8 mouse cellular contexts compared by ENCODE assay signal in the genomic region with DNA sequence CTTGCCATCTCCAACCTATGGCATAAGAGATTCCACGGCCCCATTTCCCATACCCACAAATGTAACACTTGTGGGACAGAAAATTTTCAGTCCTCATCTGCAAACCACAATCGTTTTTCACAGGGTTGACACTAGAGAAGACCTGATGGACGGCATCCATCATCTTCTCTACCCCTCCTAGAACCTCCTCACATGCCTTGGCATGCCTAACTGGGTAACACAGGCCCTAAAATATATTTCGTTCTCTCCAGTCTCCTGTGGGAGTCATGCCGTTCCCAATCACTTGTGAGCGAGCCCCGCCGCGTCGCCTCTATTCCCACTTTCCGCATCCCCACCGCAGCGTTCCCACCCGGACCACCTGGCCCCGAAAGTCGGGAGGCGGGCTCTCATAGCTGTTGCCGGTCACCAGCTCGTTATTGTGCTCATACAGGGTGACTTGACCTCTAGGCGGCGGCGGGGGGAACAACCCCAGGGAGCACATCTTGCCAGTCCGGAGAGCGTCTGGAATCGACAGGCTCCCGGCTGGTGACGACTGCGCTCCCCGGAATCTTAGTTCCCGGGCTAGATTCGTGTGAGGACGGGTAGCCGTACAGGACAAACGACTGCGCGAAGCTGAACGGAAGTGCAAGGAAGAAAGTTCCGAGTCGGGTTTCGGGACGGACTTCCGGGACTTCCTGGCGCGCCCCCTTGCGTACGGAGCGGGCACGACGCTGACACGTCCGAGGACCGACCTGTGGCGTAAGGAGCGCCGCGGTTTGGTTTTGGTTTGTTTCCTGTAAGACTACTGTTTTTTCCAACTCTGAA. TPM values are rescaled to one million over a fixed set of nuclear protein-coding genes. Genes with fewer than 3 reads are reported as not detected.
DNase-seq lines count a peak whose midpoint lies in the region; ATAC-seq and TF ChIP-seq lines count a peak whose summit lies in the region.

A gene (minus strand): TSS at position 634 of the 804 bp plus-strand sequence.

- peaks cover 2% of the 10 kb centered on the region in 2 experiments; a peak in 1 of 4 replicates for H3K4me1 ChIP-seq in ES-E14 (ENCODE audit: control insufficient read depth in 2 of 2, insufficient read depth in 2 of 2, low read length in 2 of 2, poor library complexity in 1 of 2)
- H3K4me1 ChIP-seq in forebrain, embryonic 15.5 days: peaks cover 20% of the 10 kb centered on the region
- H3K4me1 ChIP-seq in lung, adult 2 months (ENCODE audit: control insufficient read depth, insufficient read depth, low read length): peaks cover 9% of the 10 kb centered on the region

- H3K27ac ChIP-seq in ES-E14 (ENCODE audit: insufficient read depth, low read depth, low read length, poor library complexity, severe bottlenecking): peak within 1 kb of the TSS; percentile 91
- H3K27ac ChIP-seq in forebrain, embryonic 15.5 days (replicated peaks): peak within 1 kb of the TSS; percentile 83

- H3K4me3 ChIP-seq in ES-E14 (ENCODE audit: insufficient read depth in 1 of 2, low read depth in 1 of 2, low read length in 2 of 2, poor library complexity in 1 of 2, severe bottlenecking in 1 of 2): peak within 1 kb of the TSS; percentile 86 to 99
- peak within 1 kb of the TSS; percentile 92 for H3K4me3 ChIP-seq in forebrain, embryonic 15.5 days
- peak within 1 kb of the TSS; percentile 74 for H3K4me3 ChIP-seq in lung, adult 2 months (replicated peaks; ENCODE audit: extremely low read depth, low read depth, low read length)

- no peaks in the 10 kb centered on the region for H3K9me3 ChIP-seq in ES-E14 (ENCODE audit: control insufficient read depth, insufficient read depth, low read depth, low read length)
- no peaks in the 10 kb centered on the region for H3K9me3 ChIP-seq in forebrain, embryonic 15.5 days

- in situ Hi-C loops in ES-E14 (cut with MboI; ENCODE audit: low sequenced_read_pairs in 2 of 2, unreplicated experiment in 2 of 2): no loop called here

- H3K9ac ChIP-seq in ES-E14 (ENCODE audit: insufficient read depth, low read depth, low read length, poor library complexity, severe bottlenecking): peak within 1 kb of the TSS; percentile 99
- peak within 1 kb of the TSS; percentile 81 for H3K9ac ChIP-seq in forebrain, embryonic 15.5 days (replicated peaks)

- peaks cover 16% of the 10 kb centered on the region for H3K36me3 ChIP-seq in ES-E14 (ENCODE audit: control insufficient read depth, insufficient read depth, low read length, poor library complexity, severe bottlenecking)
- H3K36me3 ChIP-seq in forebrain, embryonic 15.5 days: peaks cover 10% of the 10 kb centered on the region; the same call in 1 of the 2 replicates

- TF ChIP-seq POLR2A in lung, adult 2 months (IDR thresholded peaks at IDR 0.05; ENCODE audit: borderline replicate concordance, extremely low read depth, low read depth, low read length): peak; percentile 91

- peak; percentile 66 for TF ChIP-seq CTCF in lung, adult 2 months (IDR thresholded peaks at IDR 0.05; ENCODE audit: insufficient read depth, low read length)

- no peaks in the 10 kb centered on the region for H3K27me3 ChIP-seq in forebrain, embryonic 15.5 days

- intact Hi-C loops in heart, postnatal 25 days (cut with DNase I): loop anchor here (2.0 kb wide), 1 partner anchor 26 kb away; no protein-coding TSS in a partner anchor

- DNase-seq in ES-E14 (ENCODE audit: low read depth, low spot score): peak; percentile 92
- DNase-seq in cerebellum, adult 11-12 months: peak; percentile 93
- DNase-seq in heart, postnatal 25 days (ENCODE audit: low spot score): peak; percentile 89
- DNase-seq in layer of hippocampus, adult 18-20 months (ENCODE audit: low spot score in 2 of 2): peak; percentile 90 to 97
- peak; percentile 94 for DNase-seq in lung, adult 2 months
- peak; percentile 85 to 88 for DNase-seq in thymus, adult 18-20 months

- peak; percentile 92 for ATAC-seq in forebrain, embryonic 15.5 days (replicated peaks)
- peak; percentile 94 for ATAC-seq in neutrophil, adult 5-6 weeks (ENCODE audit: extremely low read depth, insufficient number of reproducible peaks, low FRiP score, poor library complexity, severe bottlenecking)

- H3K4me2 ChIP-seq in forebrain, embryonic 15.5 days (replicated peaks): peak within 1 kb of the TSS; percentile 95

- under 1% methylated on average over 56 of the region's 56 CpGs for WGBS in forebrain, embryonic 15.5 days
- whole genome bisulfite sequencing in lung, adult 2 months: under 1% methylated on average over 56 of the region's 56 CpGs

TF ChIP-seq in ES-E14, 5 proteins besides CTCF, POLR2A, EP300 and RAD21:
- TF ChIP-seq ZC3H11A (IDR thresholded peaks at IDR 0.05; ENCODE audit: borderline replicate concordance, low read depth, low read length): no peak
- TF ChIP-seq ZNF384 (IDR thresholded peaks at IDR 0.05; ENCODE audit: low read depth, low read length): no peak; the same call in 1 of the 2 replicates
- no peak for TF ChIP-seq MAFK (IDR thresholded peaks at IDR 0.05; ENCODE audit: insufficient read depth, low read depth, low read length)
- no peak for TF ChIP-seq CHD2 (IDR thresholded peaks at IDR 0.05; ENCODE audit: low read depth, low read length)
- peak; percentile 89 for TF ChIP-seq HCFC1 (IDR thresholded peaks at IDR 0.05; ENCODE audit: borderline replicate concordance, insufficient read depth, low read length)

RNA-seq across cellular contexts. Expression of the gene that starts here (rescaled TPM):
- total RNA-seq in ES-E14 (2012; rRNA removed): 69.2 and 86.0 TPM in 2 replicates
- 42.6 and 44.9 TPM in 2 replicates for polyA plus RNA-seq in forebrain, embryonic 15.5 days (2015; fragmentation: Nextera tagmentation; extraction: Ambion mirVana)
- total RNA-seq in heart, postnatal 25 days (2021): 10 to 100 TPM; 10.2 to 11.2 TPM
- 10 to 100 TPM; 19.2 to 23.6 TPM for total RNA-seq in layer of hippocampus, adult 18-20 months (2021)
- polyA plus RNA-seq in lung, adult 2 months (2012; rRNA removed): 21.9 and 27.5 TPM in 2 replicates
- 46.0 and 50.6 TPM in 2 replicates for total RNA-seq in neutrophil, adult 5-6 weeks (2017)

Comparison
In these comparisons a context has a peak if more than half of its experiments do, and no peak if none do; other contexts are left out.
1. Peak in every context shown above with its lines: DNase-seq, ATAC-seq, H3K4me3 ChIP-seq and H3K27ac ChIP-seq.